Mouse (Mus musculus) C2C12 (cell line): Measurements from ENCODE around the gene Frmd4a. TPM values are rescaled to one million over a fixed set of nuclear protein-coding genes. Genes with fewer than 3 reads are reported as not detected.

Source experiments
- H3K27me3 ChIP-seq: one replicate; pipeline ENCODE4 v1.6.1; 2011; ENCODE audit not compliant: control insufficient read depth, insufficient read depth, insufficient read length
- H3K36me3 ChIP-seq: one replicate; pipeline ENCODE4 v1.6.1; 2011; ENCODE audit not compliant: control insufficient read depth, insufficient read depth
- H3K4me3 ChIP-seq: one replicate; pipeline ENCODE4 v1.5.1; 2011; ENCODE audit warnings: mild to moderate bottlenecking, control low read depth; ENCODE audit not compliant: poor library complexity, insufficient read depth, severe bottlenecking
- H3K79me2 ChIP-seq: one replicate; pipeline ENCODE4 v1.6.1; 2011; ENCODE audit not compliant: control insufficient read depth, insufficient read depth
- H3K79me3 ChIP-seq: one replicate; pipeline ENCODE4 v1.6.1; 2011; ENCODE audit warnings: low read depth, control low read depth
- H3ac ChIP-seq: one replicate; pipeline ENCODE3; 2011; ENCODE audit warnings: low read depth; ENCODE audit not compliant: control insufficient read depth, insufficient read length
- CEBPB ChIP-seq: IDR thresholded peaks from one replicate; pipeline ENCODE4 v1.6.1; 2011; ENCODE audit warnings: low read depth, mild to moderate bottlenecking, control low read depth, moderate library complexity
- CTCF ChIP-seq: IDR thresholded peaks from one replicate; pipeline ENCODE4 v1.5.1; 2011; ENCODE audit not compliant: control insufficient read depth, insufficient read depth, insufficient read length
- FOSL1 ChIP-seq: IDR thresholded peaks from one replicate; pipeline ENCODE4 v1.8.0; 2011; ENCODE audit warnings: mild to moderate bottlenecking, low read length; ENCODE audit not compliant: poor library complexity, insufficient read depth, severe bottlenecking
- MAX ChIP-seq: IDR thresholded peaks from one replicate; pipeline ENCODE4 v1.6.1; 2011; ENCODE audit warnings: mild to moderate bottlenecking, control low read depth
- MYOD1 ChIP-seq: IDR thresholded peaks from one replicate; pipeline ENCODE4 v1.6.1; 2011; ENCODE audit warnings: low read depth; ENCODE audit not compliant: control insufficient read depth, insufficient read length
- MYOG ChIP-seq: IDR thresholded peaks from one replicate; pipeline ENCODE4 v1.6.1; 2011; ENCODE audit not compliant: control insufficient read depth, insufficient read length; ENCODE audit errors: extremely low read depth
- USF1 ChIP-seq: IDR thresholded peaks from one replicate; pipeline ENCODE4 v1.6.1; 2011; ENCODE audit warnings: low read depth, mild to moderate bottlenecking, control low read depth, moderate library complexity
- polyA plus RNA-seq: library from polyadenylated mRNA; unstranded; fragments of >200 nt; fragmentation: generic; extraction: Trizol; gene quantifications from one replicate; pipeline ENCODE4 v1.2.1, GENCODE M21; 2012; ENCODE audit warnings: missing spikeins

Frmd4a gene
- polyA plus RNA-seq, 1 experiment = 32.7 TPM

DNA sequence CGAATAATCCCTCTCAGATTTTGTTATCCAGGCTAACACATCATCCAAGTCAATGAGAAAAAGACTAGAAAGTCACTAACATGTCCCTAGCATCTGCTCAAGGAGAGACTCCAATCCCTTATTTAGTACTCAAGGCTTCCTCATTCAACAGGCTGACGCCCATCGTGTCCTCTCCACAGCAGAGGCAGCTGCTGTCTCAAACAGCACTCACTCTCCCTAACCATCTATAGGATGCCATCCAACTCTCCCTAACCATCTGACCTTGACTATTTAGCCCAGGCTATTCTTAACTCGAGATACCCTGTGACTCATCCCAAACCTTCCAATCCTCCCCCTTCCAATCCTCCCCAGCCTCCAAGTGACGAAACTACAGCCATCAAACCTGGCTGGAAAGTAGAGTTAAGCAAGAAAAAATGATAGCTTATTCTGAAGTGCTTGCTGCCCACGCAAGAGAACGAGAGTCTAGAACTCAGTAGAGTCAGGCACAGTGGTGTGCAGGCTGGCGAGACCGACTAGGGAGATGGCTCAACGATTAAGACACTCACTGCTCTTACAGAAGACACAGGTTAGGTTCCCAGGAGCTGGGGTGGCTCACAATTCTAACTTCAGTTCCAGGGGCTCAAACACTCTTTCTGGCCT lies 612.8 kb downstream of the Frmd4a start:
- H3K27me3 ChIP-seq = no peaks in the 10 kb centered on the region
- no peak for TF ChIP-seq MYOD1
- no peak for TF ChIP-seq CEBPB
- no peak for TF ChIP-seq CTCF
- no peak for TF ChIP-seq MAX
- no peak for TF ChIP-seq USF1
- TF ChIP-seq FOSL1 = no peak
- no peak for TF ChIP-seq MYOG
- H3K79me2 ChIP-seq = no peaks in the 10 kb centered on the region
- no peaks in the 10 kb centered on the region for H3K79me3 ChIP-seq
- no peak overlapping the region for H3K4me3 ChIP-seq
- H3K36me3 ChIP-seq = peaks cover 51% of the 10 kb centered on the region
- no peak overlapping the region for H3ac ChIP-seq

- Histone ChIP-seq H3K79me3 (no peaks in the 10 kb centered on the region), H3ac (no peak overlapping the region), H3K27me3 (no peaks in the 10 kb centered on the region), H3K79me2 (no peaks in the 10 kb centered on the region), H3K4me3 (no peak overlapping the region), H3K36me3 (peaks cover 74% of the 10 kb centered on the region)
- no peak for TF ChIP-seq USF1
- no peak for TF ChIP-seq MYOG
- TF ChIP-seq FOSL1 = no peak
- no peak for TF ChIP-seq CTCF
- TF ChIP-seq CEBPB = no peak
- TF ChIP-seq MYOD1 = no peak
- no peak for TF ChIP-seq MAX
Observed at GRCm38 (mm10) chr2:4635804-4636203, 618.3 kb downstream of the Frmd4a start.

- H3K27me3 ChIP-seq = no peaks in the 10 kb centered on the region
- no peaks in the 10 kb centered on the region for H3K79me2 ChIP-seq
- no peak overlapping the region for H3K4me3 ChIP-seq
- H3K36me3 ChIP-seq = peaks cover 69% of the 10 kb centered on the region
- no peak overlapping the region for H3ac ChIP-seq
- no peak for TF ChIP-seq FOSL1
- TF ChIP-seq CEBPB = no peak
- TF ChIP-seq MYOG = no peak
- TF ChIP-seq MYOD1 = no peak
- TF ChIP-seq MAX = no peak
- no peak for TF ChIP-seq CTCF
- TF ChIP-seq USF1 = no peak
- H3K79me3 ChIP-seq = no peaks in the 10 kb centered on the region
Observed at GRCm38 (mm10) chr2:4636656-4637055, 619.1 kb downstream of the Frmd4a start.

- Histone ChIP-seq H3K4me3 (no peak overlapping the region), H3ac (no peak overlapping the region), H3K79me2 (no peaks in the 10 kb centered on the region), H3K36me3 (peaks cover 61% of the 10 kb centered on the region), H3K27me3 (no peaks in the 10 kb centered on the region), H3K79me3 (no peaks in the 10 kb centered on the region)
- no peak for TF ChIP-seq FOSL1
- no peak for TF ChIP-seq MAX
- TF ChIP-seq CTCF = no peak
- no peak for TF ChIP-seq USF1
- TF ChIP-seq CEBPB = no peak
- no peak for TF ChIP-seq MYOD1
- TF ChIP-seq MYOG = no peak
Observed at GRCm38 (mm10) chr2:4638189-4638588, 620.7 kb downstream of the Frmd4a start.

DNA sequence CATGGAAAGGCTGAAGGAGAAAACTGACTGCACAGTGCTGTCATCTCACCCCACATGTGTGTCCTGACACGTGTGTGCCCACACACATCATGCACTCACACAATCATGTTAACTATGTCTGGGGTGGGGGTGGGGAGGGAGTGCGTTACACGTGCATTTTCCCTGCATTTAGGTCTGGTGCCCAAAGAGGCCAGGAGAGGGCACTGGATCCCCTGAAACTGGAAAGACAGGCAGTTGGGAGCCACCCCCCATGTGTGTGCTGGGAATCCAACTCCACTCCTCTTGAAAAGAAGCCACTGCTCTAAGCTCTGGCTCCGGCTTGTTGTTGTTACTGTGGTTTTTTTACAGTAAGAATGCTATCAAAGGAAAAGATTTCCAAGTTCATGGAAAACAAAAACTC lies 627.5 kb downstream of the Frmd4a start:
- H3K79me3 ChIP-seq = peaks cover 17% of the 10 kb centered on the region
- no peak overlapping the region for H3ac ChIP-seq
- H3K4me3 ChIP-seq = no peak overlapping the region
- TF ChIP-seq CTCF (no peak), MYOD1 (no peak), USF1 (no peak), MAX (no peak), CEBPB (no peak), MYOG (no peak), FOSL1 (no peak)
- H3K79me2 ChIP-seq = peaks cover 35% of the 10 kb centered on the region
- peaks cover 50% of the 10 kb centered on the region for H3K36me3 ChIP-seq
- no peaks in the 10 kb centered on the region for H3K27me3 ChIP-seq

DNA sequence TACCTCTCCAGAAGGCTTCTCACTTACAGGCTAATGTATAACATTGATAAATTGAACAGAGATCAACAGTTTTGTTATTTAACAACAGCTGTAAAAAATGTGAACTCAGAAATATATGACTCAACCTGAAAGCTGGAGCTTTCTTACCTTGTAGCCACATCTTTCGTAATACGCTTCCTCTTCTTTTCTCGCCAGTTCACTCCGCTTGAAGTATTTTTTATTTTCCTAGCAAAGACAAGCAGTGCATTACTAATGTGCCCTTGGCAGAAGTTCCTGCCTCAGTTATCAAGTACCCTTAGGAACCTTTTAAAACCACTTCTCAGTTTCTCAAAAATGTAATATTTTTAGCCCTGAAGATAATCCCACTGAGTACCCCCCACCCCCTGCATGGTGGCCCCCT lies 630.6 kb downstream of the Frmd4a start:
- no peak for TF ChIP-seq CTCF
- no peak for TF ChIP-seq USF1
- no peak for TF ChIP-seq MYOG
- no peak for TF ChIP-seq MYOD1
- no peak for TF ChIP-seq FOSL1
- TF ChIP-seq MAX = no peak
- no peak for TF ChIP-seq CEBPB
- H3K79me2 ChIP-seq = peaks cover 54% of the 10 kb centered on the region
- peaks cover 45% of the 10 kb centered on the region for H3K36me3 ChIP-seq
- no peaks in the 10 kb centered on the region for H3K27me3 ChIP-seq
- H3ac ChIP-seq = no peak overlapping the region
- peaks cover 34% of the 10 kb centered on the region for H3K79me3 ChIP-seq
- no peak overlapping the region for H3K4me3 ChIP-seq
